Comparison of ENCODE assay signal across 18 mouse cellular contexts in the genomic region with DNA sequence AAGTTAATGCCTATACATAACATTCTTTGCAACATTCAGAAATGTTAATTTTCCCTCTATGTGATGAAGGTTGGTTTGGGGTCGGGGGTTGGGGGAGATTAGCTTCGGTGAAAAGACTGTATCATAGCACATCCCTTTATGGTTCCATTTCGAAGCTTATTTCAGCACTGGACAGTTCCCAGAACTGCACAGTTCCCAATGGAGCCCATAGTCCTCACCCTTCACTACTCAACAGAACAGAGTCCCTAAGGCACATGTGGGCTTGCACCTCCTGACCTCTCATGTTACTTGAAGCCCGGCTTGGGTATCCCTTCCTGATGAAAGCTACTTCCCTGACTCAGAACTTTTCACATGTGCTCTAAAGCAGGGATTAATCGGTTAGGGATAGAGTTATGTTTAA.
A peak's percentile ranks its signal among the peaks of the same experiment; 100 is the strongest.
DNase-seq lines count a peak whose midpoint lies in the region; ATAC-seq and TF ChIP-seq lines count a peak whose summit lies in the region.
"Had no signal": no experiment of that assay in that cellular context is flagged by ENCODE, and none has a peak within 500 bp of the region (broad histone marks: within the 10 kb centered on the region; RNA-seq: fewer than 3 reads in every experiment).

No protein-coding gene starts in this region.

- no peak overlapping the region for H3K27ac ChIP-seq in kidney, postnatal 0 days
- no peak overlapping the region for H3K27ac ChIP-seq in intestine, embryonic 15.5 days
- H3K27ac ChIP-seq: heart, embryonic 10.5 days; limb, embryonic 15.5 days; neural tube, embryonic 12.5 days had no signal

- no peak overlapping the region for H3K9ac ChIP-seq in kidney, postnatal 0 days (ENCODE audit: low read depth, low read length)
- no peak overlapping the region for H3K9ac ChIP-seq in intestine, embryonic 15.5 days
- H3K9ac ChIP-seq: limb, embryonic 15.5 days; neural tube, embryonic 12.5 days had no signal

- H3K36me3 ChIP-seq in kidney, postnatal 0 days (ENCODE audit: insufficient read depth, low read length): no peaks in the 10 kb centered on the region
- H3K36me3 ChIP-seq in intestine, embryonic 15.5 days: no peaks in the 10 kb centered on the region
- H3K36me3 ChIP-seq: G1E; heart, embryonic 10.5 days; limb, embryonic 15.5 days had no signal

- peak; percentile 71 for DNase-seq in kidney, postnatal 0 days (ENCODE audit: low spot score)
- DNase-seq in kidney, adult 18-20 months: no peak
- peak; percentile 11 for DNase-seq in thymus, postnatal 0 days (ENCODE audit: low spot score)
- no peak for DNase-seq in thymus, adult 18-20 months
- peak; percentile 28 for DNase-seq in embryo, embryonic 9.5 days (ENCODE audit: extremely low spot score)
- DNase-seq in cerebellum, adult 11 months: no peak
- DNase-seq: adrenal gland, adult 2 months; cerebellum, adult 18-20 months; lung, postnatal 14 days; right cerebral cortex, postnatal 14 days; thymus, postnatal 36 days had no signal

- H3K4me3 ChIP-seq in kidney, postnatal 0 days (replicated peaks; ENCODE audit: low read depth, low read length): no peak overlapping the region
- H3K4me3 ChIP-seq in intestine, embryonic 15.5 days (replicated peaks): no peak overlapping the region
- H3K4me3 ChIP-seq: erythroblast, embryonic 14.5 days; heart, embryonic 10.5 days; limb, embryonic 15.5 days; neural tube, embryonic 12.5 days had no signal

- no peaks in the 10 kb centered on the region for H3K27me3 ChIP-seq in kidney, postnatal 0 days (ENCODE audit: insufficient read depth, low read length)
- H3K27me3 ChIP-seq in intestine, embryonic 15.5 days (replicated peaks): no peaks in the 10 kb centered on the region
- H3K27me3 ChIP-seq: limb, embryonic 15.5 days; neural tube, embryonic 12.5 days had no signal

- H3K4me1 ChIP-seq in kidney, postnatal 0 days (replicated peaks; ENCODE audit: insufficient read depth, low read length): no peaks in the 10 kb centered on the region
- H3K4me1 ChIP-seq in intestine, embryonic 15.5 days (replicated peaks): no peaks in the 10 kb centered on the region
- H3K4me1 ChIP-seq: heart, embryonic 10.5 days; limb, embryonic 15.5 days; neural tube, embryonic 12.5 days had no signal

- H3K4me2 ChIP-seq in kidney, postnatal 0 days (ENCODE audit: low read length): no peak overlapping the region
- H3K4me2 ChIP-seq in intestine, embryonic 15.5 days (replicated peaks): no peak overlapping the region
- H3K4me2 ChIP-seq: limb, embryonic 15.5 days; neural tube, embryonic 12.5 days had no signal

- 55% methylated on average over 5 of the region's 5 CpGs for WGBS in kidney, postnatal 0 days
- 71% methylated on average over 5 of the region's 5 CpGs for WGBS in intestine, embryonic 15.5 days

- no peak for TF ChIP-seq CTCF in kidney, postnatal 0 days (IDR thresholded peaks at IDR 0.05; ENCODE audit: low read depth)

- ATAC-seq in kidney, postnatal 0 days (replicated peaks; ENCODE audit: low FRiP score, low read depth): no peak; the same call in 1 of the 2 replicates
- no peak for ATAC-seq in intestine, embryonic 15.5 days
- ATAC-seq: inflammation-experienced regulatory T-cells, adult 6 months had no signal

- H3K9me3 ChIP-seq in kidney, postnatal 0 days (replicated peaks; ENCODE audit: low read length): no peaks in the 10 kb centered on the region
- H3K9me3 ChIP-seq in intestine, embryonic 15.5 days: no peaks in the 10 kb centered on the region
- H3K9me3 ChIP-seq: heart, embryonic 10.5 days; limb, embryonic 15.5 days; neural tube, embryonic 12.5 days had no signal

Comparison
In these comparisons a context has a peak if more than half of its experiments do, and no peak if none do; other contexts are left out.
1. DNase-seq: peak in kidney, postnatal 0 days (single experiment), thymus, postnatal 0 days (single experiment) and embryo, embryonic 9.5 days (single experiment); none in kidney, adult 18-20 months (single experiment), thymus, adult 18-20 months (0 of 2) and cerebellum, adult 11 months (single experiment).